Mouse (Mus musculus): ENCODE results near the gene Scnn1a.

DNA sequence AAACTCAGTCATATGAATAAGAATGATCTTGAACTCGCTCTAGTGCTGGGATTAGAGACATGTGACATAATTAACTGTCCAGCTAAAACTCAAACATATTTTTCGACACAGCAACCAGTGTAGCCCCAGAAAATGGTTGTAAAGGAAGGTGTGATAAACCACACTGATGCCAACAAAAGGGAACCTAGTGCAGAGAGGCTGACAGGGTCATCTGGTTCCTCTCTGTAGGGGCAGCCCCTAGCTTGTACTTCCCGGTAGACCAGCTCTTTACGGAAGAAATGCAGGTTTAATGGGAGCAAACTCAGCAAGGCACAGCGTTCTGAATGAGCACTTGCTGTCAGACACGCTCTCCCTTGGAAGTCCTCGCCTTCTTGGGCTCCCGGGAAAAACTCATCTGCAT is 40.7 kb upstream of the Scnn1a start:
- TF ChIP-seq CTCF (IDR thresholded peaks at IDR 0.05; ENCODE audit: extremely low read depth, insufficient read length, insufficient replicate concordance, low read depth, low read length) (no peak), POLR2A (IDR thresholded peaks at IDR 0.05; ENCODE audit: low read depth, low read length) (no peak)

Measured in small intestine, adult 2 months (tissue).